Mouse (Mus musculus): Measurements from ENCODE around the gene Scd2.

- TF ChIP-seq CTCF (IDR thresholded peaks at IDR 0.05; ENCODE audit: low read depth, low read length) (no peak), TAL1 (conservative IDR thresholded peaks at IDR 0.05; ENCODE audit: low read depth, low read length) (no peak), POLR2AphosphoS5 (IDR thresholded peaks at IDR 0.05; ENCODE audit: insufficient replicate concordance, low read depth, low read length) (no peak), GATA2 (IDR thresholded peaks at IDR 0.05; ENCODE audit: borderline replicate concordance, low read depth, low read length) (no peak), GATA1 (IDR thresholded peaks at IDR 0.05; ENCODE audit: borderline replicate concordance, low read length) (no peak)
These were observed at the start of gene Scd2 for GRCm38 (mm10) chr19:44292941-44293768.
